Mouse (Mus musculus): ENCODE measurements at regions not wholly inside any gene's neighbourhood (a gene's known extent, or its start where the extent isn't known, plus 50 kb on each side); places are given as distances from the start of the nearest gene placed in this dataset.

DNA sequence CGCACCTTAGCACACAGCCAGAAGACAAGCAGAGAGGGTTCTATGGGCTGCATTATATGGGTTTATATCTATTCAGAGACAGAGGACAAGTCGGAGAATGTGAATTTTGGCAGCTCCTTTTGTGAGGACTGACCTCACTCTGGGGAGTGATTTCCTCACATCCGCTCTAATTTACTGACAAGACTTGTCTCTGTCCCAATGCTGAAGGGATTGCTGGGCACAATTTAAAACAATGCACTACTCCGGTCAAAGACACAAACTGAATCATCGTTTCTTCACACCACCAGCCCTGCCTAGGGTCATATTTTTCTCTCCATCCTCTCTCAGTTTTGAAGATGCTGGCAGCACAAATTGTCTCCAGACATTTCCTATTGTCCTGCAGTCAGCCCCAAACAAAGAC, 438.2 kb upstream of the Gm10131 start:
- no peak for TF ChIP-seq POLR2A (IDR thresholded peaks at IDR 0.05; ENCODE audit: borderline replicate concordance, extremely low read depth, insufficient read depth, insufficient read length, poor library complexity, severe bottlenecking)
- TF ChIP-seq CTCF (IDR thresholded peaks at IDR 0.05; ENCODE audit: borderline replicate concordance, extremely low read depth, insufficient read depth, insufficient read length) = no peak

Data from brain, embryonic 14.5 days (tissue).